Mouse (Mus musculus) MEL (cell line): Measurements from ENCODE around the gene Atp6v0a4. TPM values are rescaled to one million over a fixed set of nuclear protein-coding genes. Genes with fewer than 3 reads are reported as not detected.

Source experiments
- DNase-seq: peaks from one replicate; pipeline ENCODE4 v3.0.0; 2011; ENCODE audit warnings: low read depth, low spot score
- H3K27ac ChIP-seq: 2 replicates; pipeline ENCODE4 v1.5.1; 2012; ENCODE audit warnings: low read depth, mild to moderate bottlenecking, control low read depth, low read length, moderate library complexity; ENCODE audit not compliant: control insufficient read depth
- H3K27me3 ChIP-seq, 2 experiments: fragments of 150-350 bp in 1 of 2; sonication (generic) in 1 of 2; 2 replicates each; pipeline ENCODE4 v1.6.1; 2012; ENCODE audit warnings: low read length in 2 of 2, mild to moderate bottlenecking in 2 of 2, improper control_type of control experiment in 1 of 2, moderate library complexity in 1 of 2; ENCODE audit not compliant: insufficient read depth in 2 of 2, control insufficient read depth in 1 of 2
- H3K36me3 ChIP-seq, 2 experiments: 2 replicates each; pipeline ENCODE4 v1.6.1; 2012 to 2014; ENCODE audit warnings: low read length in 2 of 2, improper control_type of control experiment in 1 of 2, inconsistent platforms in 1 of 2, mild to moderate bottlenecking in 1 of 2; ENCODE audit not compliant: insufficient read depth in 2 of 2, control insufficient read depth in 1 of 2
- H3K4me1 ChIP-seq, 2 experiments: fragments of 150-350 bp in 1 of 2; sonication (generic) in 1 of 2; 2 replicates each; pipeline ENCODE4 v1.6.1; 2012; ENCODE audit warnings: low read length in 2 of 2, improper control_type of control experiment in 1 of 2, mild to moderate bottlenecking in 1 of 2; ENCODE audit not compliant: insufficient read depth in 2 of 2, control insufficient read depth in 1 of 2
- H3K4me3 ChIP-seq, 2 experiments: fragments of 150-350 bp in 1 of 2; sonication (generic) in 1 of 2; 2 replicates each; pipeline ENCODE4 v1.5.1; 2012; ENCODE audit warnings: low read depth in 2 of 2, low read length in 2 of 2, mild to moderate bottlenecking in 2 of 2, moderate library complexity in 2 of 2, control low read depth in 1 of 2, improper control_type of control experiment in 1 of 2; ENCODE audit not compliant: control insufficient read depth in 1 of 2, insufficient read depth in 1 of 2
- H3K79me2 ChIP-seq: 2 replicates; pipeline ENCODE4 v1.6.1; 2012; ENCODE audit warnings: mild to moderate bottlenecking, low read length, moderate library complexity; ENCODE audit not compliant: control insufficient read depth, poor library complexity, insufficient read depth
- H3K9ac ChIP-seq: 2 replicates; pipeline ENCODE4 v1.6.1; 2012; ENCODE audit warnings: low read depth, mild to moderate bottlenecking, control low read depth, low read length, moderate library complexity; ENCODE audit not compliant: control insufficient read depth, poor library complexity, severe bottlenecking
- H3K9me3 ChIP-seq: fragments of 150-350 bp; sonication (generic); replicated peaks from 2 replicates; pipeline ENCODE4 v1.6.1; 2012; ENCODE audit warnings: mild to moderate bottlenecking, low read length, improper control_type of control experiment, moderate library complexity; ENCODE audit not compliant: insufficient read depth
- BHLHE40 ChIP-seq: IDR thresholded peaks from 2 replicates; pipeline ENCODE4 v1.6.1; 2012; ENCODE audit warnings: low read depth, mild to moderate bottlenecking, inconsistent platforms, low read length, improper control_type of control experiment, borderline replicate concordance
- CHD2 ChIP-seq: IDR thresholded peaks from 2 replicates; pipeline ENCODE4 v1.6.1; 2011; ENCODE audit warnings: low read length, improper control_type of control experiment
- GABPA ChIP-seq: IDR thresholded peaks from 2 replicates; pipeline ENCODE4 v1.6.1; 2012; ENCODE audit warnings: low read depth, mild to moderate bottlenecking, inconsistent platforms, low read length, improper control_type of control experiment, moderate library complexity
- GATA1 ChIP-seq: IDR thresholded peaks from 2 replicates; pipeline ENCODE4 v1.6.1; 2011; ENCODE audit warnings: low read depth, low read length, improper control_type of control experiment
- JUND ChIP-seq: IDR thresholded peaks from 2 replicates; pipeline ENCODE4 v1.6.1; 2011; ENCODE audit warnings: low read depth, mild to moderate bottlenecking, improper control_type of control experiment, low read length
- MAFK ChIP-seq: IDR thresholded peaks from 2 replicates; pipeline ENCODE4 v1.6.1; 2011; ENCODE audit warnings: low read depth, mild to moderate bottlenecking, low read length, improper control_type of control experiment, borderline replicate concordance
- MEF2A ChIP-seq: IDR thresholded peaks from 2 replicates; pipeline ENCODE4 v1.6.1; 2014; ENCODE audit warnings: low read depth, mild to moderate bottlenecking, inconsistent platforms, low read length, improper control_type of control experiment; ENCODE audit not compliant: poor library complexity, insufficient replicate concordance, severe bottlenecking; ENCODE audit errors: extremely low read depth
- POLR2A ChIP-seq, 2 experiments: IDR thresholded peaks; 2 replicates each; pipeline ENCODE4 v1.6.1; 2011 to 2012; ENCODE audit warnings: low read length in 2 of 2, mild to moderate bottlenecking in 2 of 2, control low read depth in 1 of 2, improper control_type of control experiment in 1 of 2, low read depth in 1 of 2, moderate library complexity in 1 of 2; ENCODE audit not compliant: control insufficient read depth in 1 of 2, insufficient read depth in 1 of 2, poor library complexity in 1 of 2
- POLR2AphosphoS2 ChIP-seq: IDR thresholded peaks from 2 replicates; pipeline ENCODE4 v1.6.1; 2011; ENCODE audit warnings: low read length, improper control_type of control experiment
- POLR2AphosphoS5 ChIP-seq: IDR thresholded peaks from 2 replicates; pipeline ENCODE4 v1.6.1; 2012; ENCODE audit warnings: low read depth, borderline replicate concordance, mild to moderate bottlenecking, inconsistent platforms, low read length, moderate library complexity, mixed read lengths
- RAD21 ChIP-seq: IDR thresholded peaks from 2 replicates; pipeline ENCODE4 v1.6.1; 2011; ENCODE audit warnings: mild to moderate bottlenecking, low read depth, low read length, improper control_type of control experiment
- RCOR1 ChIP-seq: IDR thresholded peaks from 2 replicates; pipeline ENCODE4 v1.6.1; 2012; ENCODE audit warnings: low read depth, mild to moderate bottlenecking, inconsistent platforms, low read length, improper control_type of control experiment
- SIN3A ChIP-seq: IDR thresholded peaks from 2 replicates; pipeline ENCODE4 v1.6.1; 2012; ENCODE audit warnings: low read length, improper control_type of control experiment, inconsistent platforms
- SMC3 ChIP-seq: IDR thresholded peaks from 2 replicates; pipeline ENCODE4 v1.6.1; 2011; ENCODE audit warnings: low read depth, low read length, improper control_type of control experiment
- TAL1 ChIP-seq: IDR thresholded peaks from 2 replicates; pipeline ENCODE4 v1.6.1; 2012; ENCODE audit warnings: mild to moderate bottlenecking, inconsistent platforms, low read length, moderate library complexity, mixed read lengths
- TCF12 ChIP-seq: IDR thresholded peaks from 2 replicates; pipeline ENCODE4 v1.6.1; 2014; ENCODE audit warnings: low read depth, mild to moderate bottlenecking, inconsistent platforms, low read length, improper control_type of control experiment, moderate library complexity
- UBTF ChIP-seq: IDR thresholded peaks from 2 replicates; pipeline ENCODE4 v1.6.1; 2012; ENCODE audit warnings: low read depth, mild to moderate bottlenecking, inconsistent platforms, low read length, improper control_type of control experiment, moderate library complexity, borderline replicate concordance; ENCODE audit not compliant: insufficient read depth
- USF1 ChIP-seq: IDR thresholded peaks from 2 replicates; pipeline ENCODE4 v1.6.1; 2014; ENCODE audit warnings: low read depth, mild to moderate bottlenecking, inconsistent platforms, low read length, improper control_type of control experiment, moderate library complexity
- USF2 ChIP-seq, 2 experiments: IDR thresholded peaks; 2 replicates each; pipeline ENCODE4 v1.6.1; 2011 to 2012; ENCODE audit warnings: improper control_type of control experiment in 2 of 2, low read length in 2 of 2, borderline replicate concordance in 1 of 2, inconsistent platforms in 1 of 2, low read depth in 1 of 2, mild to moderate bottlenecking in 1 of 2; ENCODE audit not compliant: insufficient read depth in 1 of 2
- ZKSCAN1 ChIP-seq: IDR thresholded peaks from 2 replicates; pipeline ENCODE4 v1.6.1; 2012; ENCODE audit warnings: low read depth, mild to moderate bottlenecking, inconsistent platforms, low read length, improper control_type of control experiment, moderate library complexity
- ZMIZ1 ChIP-seq: IDR thresholded peaks from 2 replicates; pipeline ENCODE4 v1.6.1; 2012; ENCODE audit warnings: low read depth, mild to moderate bottlenecking, inconsistent platforms, low read length, improper control_type of control experiment, moderate library complexity
- polyA plus RNA-seq, 2 experiments: library from polyadenylated mRNA; stranded (reverse) in 1 of 2; unstranded in 1 of 2; fragments of >175 nt in 1 of 2; fragments of >200 nt in 1 of 2; gene quantifications; 2 replicates each; pipeline versions ENCODE4 v1.2.1 to v1.2.4; 2012; ENCODE audit warnings: low replicate concordance in 2 of 2, low read depth in 1 of 2; ENCODE audit not compliant: insufficient read length in 2 of 2, insufficient read depth in 1 of 2, missing spikeins in 1 of 2
- total RNA-seq: library from RNA; depleted of rRNA; stranded (reverse); fragments of 300-350 nt; gene quantifications from 2 replicates; pipeline ENCODE4 v1.2.3, GENCODE M21; 2012

Atp6v0a4 gene
- total and polyA plus RNA-seq, 3 experiments, result 0.12 TPM; not detected in 2

DNA sequence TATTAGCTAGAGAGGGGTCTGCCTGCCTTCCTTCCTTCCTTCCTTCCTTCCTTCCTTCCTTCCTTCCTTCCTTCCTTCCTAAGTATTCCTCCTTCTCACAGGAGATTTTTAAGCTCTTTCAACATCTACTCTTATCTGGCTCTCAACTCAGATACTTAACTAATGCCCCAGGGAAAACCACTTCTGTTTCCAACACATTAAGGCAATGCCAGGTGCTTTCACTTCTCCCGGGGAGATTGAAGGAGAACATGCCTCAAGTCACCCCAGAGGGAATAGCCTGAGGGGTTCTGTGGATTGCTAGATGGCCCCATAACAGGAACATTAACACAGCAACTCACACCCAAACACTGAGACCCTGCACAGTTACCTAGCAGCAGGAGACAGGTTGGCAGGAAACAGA lies 96.6 kb downstream of the Atp6v0a4 start:
- TF ChIP-seq RAD21, result no peak
- TF ChIP-seq GABPA, result no peak
- TF ChIP-seq TCF12, result no peak
- TF ChIP-seq ZMIZ1, result no peak
- Histone ChIP-seq H3K27ac (no peak overlapping the region), H3K9me3 (no peaks in the 10 kb centered on the region), H3K27me3 (no peaks in the 10 kb centered on the region), H3K9ac (no peak overlapping the region), H3K4me1 (no peaks in the 10 kb centered on the region), H3K79me2 (no peaks in the 10 kb centered on the region), H3K4me3 (no peak overlapping the region), H3K36me3 (no peaks in the 10 kb centered on the region)
- DNase-seq, result no peak

- Histone ChIP-seq H3K27me3 (peaks cover 0 to 1% of the 10 kb centered on the region in 2 experiments; a peak in 1 of 4 replicates), H3K36me3 (no peaks in the 10 kb centered on the region), H3K4me1 (no peaks in the 10 kb centered on the region), H3K27ac (no peak overlapping the region), H3K4me3 (no peak overlapping the region), H3K9ac (no peak overlapping the region)
- no peak for DNase-seq
- TF ChIP-seq POLR2AphosphoS5, result no peak
- TF ChIP-seq RCOR1, result no peak
- TF ChIP-seq JUND, result no peak
- TF ChIP-seq, all 39 proteins: peak for 0
- Histone ChIP-seq H3K9me3 (no peaks in the 10 kb centered on the region), H3K79me2 (no peaks in the 10 kb centered on the region)
These were observed 101.1 kb downstream of the Atp6v0a4 start for GRCm38 (mm10) chr6:38023284-38023683.

- H3K4me3 ChIP-seq, result no peak overlapping the region
- no peak for TF ChIP-seq POLR2AphosphoS2
- TF ChIP-seq USF1, result no peak
- no peak for TF ChIP-seq ZMIZ1
- TF ChIP-seq ZKSCAN1, result no peak
- TF ChIP-seq POLR2A (IDR thresholded peaks at IDR 0.05; ENCODE audit: control insufficient read depth in 1 of 2, insufficient read depth in 1 of 2, low read depth in 1 of 2, low read length in 2 of 2, poor library complexity in 1 of 2), result no peak
- no peak for TF ChIP-seq MEF2A
- TF ChIP-seq BHLHE40, result no peak
- TF ChIP-seq UBTF, result no peak
- TF ChIP-seq TAL1, result no peak
- no peak for TF ChIP-seq RAD21
- TF ChIP-seq CHD2, result no peak
- TF ChIP-seq GATA1, result no peak
- TF ChIP-seq SIN3A, result no peak
- no peak for TF ChIP-seq SMC3
- TF ChIP-seq USF2 (IDR thresholded peaks at IDR 0.05; ENCODE audit: borderline replicate concordance in 1 of 2, insufficient read depth in 1 of 2, low read depth in 1 of 2, low read length in 2 of 2), result no peak
- TF ChIP-seq MAFK, result no peak
- no peak for TF ChIP-seq POLR2AphosphoS5
- TF ChIP-seq, all 39 proteins: peak for 0
- Histone ChIP-seq H3K9ac (no peak overlapping the region), H3K4me1 (no peaks in the 10 kb centered on the region), H3K9me3 (no peaks in the 10 kb centered on the region), H3K36me3 (no peaks in the 10 kb centered on the region), H3K27ac (no peak overlapping the region), H3K27me3 (peaks cover 0 to 1% of the 10 kb centered on the region in 2 experiments; a peak in 1 of 4 replicates), H3K79me2 (no peaks in the 10 kb centered on the region)
- no peak for DNase-seq
These were observed 103.0 kb downstream of the Atp6v0a4 start for GRCm38 (mm10) chr6:38021406-38021805.
